In the genomic region with DNA sequence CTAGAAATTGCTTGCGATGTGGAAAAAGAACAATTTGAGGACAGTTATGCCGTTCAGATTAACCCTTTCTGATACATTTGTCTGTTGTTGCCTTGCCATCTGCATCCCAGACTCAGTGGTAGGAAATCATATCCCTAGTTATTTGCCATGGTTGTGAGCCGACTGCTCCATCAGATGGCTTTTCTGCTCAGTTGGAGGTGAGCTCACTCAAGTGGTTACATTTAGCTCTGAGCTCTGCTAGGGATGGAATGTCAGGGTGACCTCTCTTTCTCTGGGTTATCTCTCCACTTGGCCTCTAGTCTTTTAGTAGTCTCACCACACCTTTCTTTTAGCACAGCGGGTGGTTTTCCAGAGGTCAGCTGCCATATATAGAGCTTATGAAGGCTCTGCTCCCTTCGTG, we compare ENCODE assay signal across 11 mouse cellular contexts.
DNase-seq lines count a peak whose midpoint lies in the region; ATAC-seq and TF ChIP-seq lines count a peak whose summit lies in the region.
"Had no signal": no experiment of that assay in that cellular context is flagged by ENCODE, and none has a peak within 500 bp of the region (broad histone marks: within the 10 kb centered on the region; RNA-seq: fewer than 3 reads in every experiment).

No protein-coding gene starts in this region.

- no peak overlapping the region for H3K4me2 ChIP-seq in forebrain, embryonic 15.5 days (replicated peaks)
- H3K4me2 ChIP-seq: limb, embryonic 15.5 days; lung, embryonic 15.5 days had no signal

- no peak for TF ChIP-seq CTCF in left cerebral cortex, adult 2 months (IDR thresholded peaks at IDR 0.05)

- H3K9ac ChIP-seq in forebrain, embryonic 15.5 days (replicated peaks): no peak overlapping the region
- H3K9ac ChIP-seq: limb, embryonic 15.5 days; lung, embryonic 15.5 days had no signal

- intact Hi-C loops in left cerebral cortex, adult 2 months (cut with DNase I): no loop called here

- WGBS in forebrain, embryonic 15.5 days: 56% methylated on average over 5 of the region's 5 CpGs
- WGBS in forebrain, embryonic 10.5 days: 80% methylated on average over 5 of the region's 5 CpGs

- H3K27ac ChIP-seq in forebrain, embryonic 15.5 days (replicated peaks): peak overlapping the region; percentile 28
- H3K27ac ChIP-seq in forebrain, embryonic 10.5 days: no peak overlapping the region
- H3K27ac ChIP-seq in left cerebral cortex, adult 2 months: 0 out of 2 replicates have a peak overlapping the region, but pooled peaks have one; percentile 1
- H3K27ac ChIP-seq: limb, embryonic 15.5 days; lung, embryonic 15.5 days had no signal

- no peak overlapping the region for H3K4me3 ChIP-seq in forebrain, embryonic 15.5 days
- H3K4me3 ChIP-seq in forebrain, embryonic 10.5 days: no peak overlapping the region
- H3K4me3 ChIP-seq in left cerebral cortex, adult 2 months: no peak overlapping the region
- H3K4me3 ChIP-seq: limb, embryonic 15.5 days; lung, embryonic 15.5 days had no signal

- peak; percentile 47 for ATAC-seq in forebrain, embryonic 15.5 days (replicated peaks)

- no peak for DNase-seq in forebrain, embryonic 10.5 days (ENCODE audit: extremely low spot score, low spot score)
- no peak for DNase-seq in left cerebral cortex, adult 2 months (ENCODE audit: extremely low spot score in 1 of 2, low spot score in 2 of 2)
- no peak for DNase-seq in left cerebral cortex, adult 18-20 months (ENCODE audit: low spot score in 2 of 2)
- peak; percentile 58 to 75 for DNase-seq in cerebellum, postnatal 14 days
- DNase-seq in heart, postnatal 4 days: peak; percentile 31
- DNase-seq in kidney, postnatal 4 days: no peak
- DNase-seq: adrenal gland, adult 8-10 months; right cerebral cortex, postnatal 14 days had no signal

- no peaks in the 10 kb centered on the region for H3K27me3 ChIP-seq in forebrain, embryonic 15.5 days
- no peaks in the 10 kb centered on the region for H3K27me3 ChIP-seq in forebrain, embryonic 10.5 days (ENCODE audit: poor library complexity, severe bottlenecking)
- H3K27me3 ChIP-seq: limb, embryonic 15.5 days; lung, embryonic 15.5 days had no signal

- no peaks in the 10 kb centered on the region for H3K36me3 ChIP-seq in forebrain, embryonic 15.5 days
- H3K36me3 ChIP-seq in forebrain, embryonic 10.5 days (replicated peaks): no peaks in the 10 kb centered on the region
- H3K36me3 ChIP-seq: limb, embryonic 15.5 days; lung, embryonic 15.5 days had no signal

- H3K4me1 ChIP-seq in forebrain, embryonic 15.5 days: peaks cover 17% of the 10 kb centered on the region
- peaks cover 4% of the 10 kb centered on the region; the same call in 1 of the 2 replicates for H3K4me1 ChIP-seq in forebrain, embryonic 10.5 days
- H3K4me1 ChIP-seq: limb, embryonic 15.5 days; lung, embryonic 15.5 days had no signal

- H3K9me3 ChIP-seq in forebrain, embryonic 15.5 days: no peaks in the 10 kb centered on the region
- H3K9me3 ChIP-seq in forebrain, embryonic 10.5 days: no peaks in the 10 kb centered on the region
- H3K9me3 ChIP-seq: limb, embryonic 15.5 days; lung, embryonic 15.5 days had no signal

Comparison
In these comparisons a context has a peak if more than half of its experiments do, and no peak if none do; other contexts are left out.
1. DNase-seq: peak in cerebellum, postnatal 14 days (2 of 2) and heart, postnatal 4 days (single experiment); none in forebrain, embryonic 10.5 days (single experiment), left cerebral cortex, adult 2 months (0 of 2), left cerebral cortex, adult 18-20 months (0 of 2) and kidney, postnatal 4 days (0 of 2).